Comparison of ENCODE assay signal across 24 mouse cellular contexts in the genomic region with DNA sequence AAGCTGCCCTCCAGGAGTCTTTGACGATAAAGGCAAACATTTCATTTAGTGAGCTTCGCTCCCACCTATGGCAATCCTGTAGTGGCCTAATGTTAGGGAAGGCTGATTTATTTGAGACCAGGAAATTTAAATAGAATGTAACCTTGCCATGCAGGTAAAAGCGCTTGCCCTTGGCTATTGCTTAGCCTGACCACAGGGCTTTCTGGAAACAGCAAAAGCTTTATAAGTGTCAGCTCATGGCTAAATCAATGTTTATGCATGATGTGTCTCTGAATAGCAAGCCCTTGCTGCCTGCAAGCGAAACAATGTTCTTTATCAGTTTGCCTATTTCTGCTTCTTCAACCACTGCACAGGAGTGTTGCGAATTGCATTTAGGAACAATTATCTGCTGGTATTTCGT.
A peak's percentile ranks its signal among the peaks of the same experiment; 100 is the strongest.
DNase-seq lines count a peak whose midpoint lies in the region; ATAC-seq and TF ChIP-seq lines count a peak whose summit lies in the region.
"Had no signal": no experiment of that assay in that cellular context is flagged by ENCODE, and none has a peak within 500 bp of the region (broad histone marks: within the 10 kb centered on the region; RNA-seq: fewer than 3 reads in every experiment).

No protein-coding gene starts in this region.

- H3K27ac ChIP-seq in hindbrain, embryonic 10.5 days: peak overlapping the region; percentile 50; the same call in 1 of the 2 replicates
- no peak overlapping the region for H3K27ac ChIP-seq in hindbrain, embryonic 16.5 days (ENCODE audit: low read depth, low read length)
- H3K27ac ChIP-seq in hindbrain, embryonic 12.5 days: 0 out of 2 replicates have a peak overlapping the region, but pooled peaks have one; percentile 13
- H3K27ac ChIP-seq in midbrain, embryonic 12.5 days (replicated peaks): peak overlapping the region; percentile 30
- H3K27ac ChIP-seq in midbrain, postnatal 0 days (ENCODE audit: low read depth, low read length): no peak overlapping the region
- no peak overlapping the region for H3K27ac ChIP-seq in forebrain, postnatal 0 days (ENCODE audit: low read depth, low read length)
- H3K27ac ChIP-seq: embryonic facial prominence, embryonic 13.5 days; left cerebral cortex, adult 2 months; limb, embryonic 12.5 days; liver, embryonic 15.5 days had no signal

- no peak overlapping the region for H3K4me3 ChIP-seq in hindbrain, embryonic 10.5 days
- no peak overlapping the region for H3K4me3 ChIP-seq in hindbrain, embryonic 16.5 days (ENCODE audit: low read length)
- no peak overlapping the region for H3K4me3 ChIP-seq in hindbrain, embryonic 12.5 days
- H3K4me3 ChIP-seq in midbrain, embryonic 12.5 days: no peak overlapping the region
- no peak overlapping the region for H3K4me3 ChIP-seq in midbrain, postnatal 0 days (ENCODE audit: low read depth, low read length)
- H3K4me3 ChIP-seq in forebrain, postnatal 0 days (ENCODE audit: low read depth, low read length): no peak overlapping the region
- H3K4me3 ChIP-seq: embryonic facial prominence, embryonic 13.5 days; left cerebral cortex, adult 2 months; limb, embryonic 12.5 days; liver, embryonic 15.5 days had no signal

- H3K9ac ChIP-seq in hindbrain, embryonic 16.5 days (ENCODE audit: low read depth, low read length): no peak overlapping the region
- H3K9ac ChIP-seq in hindbrain, embryonic 12.5 days: no peak overlapping the region
- H3K9ac ChIP-seq in midbrain, embryonic 12.5 days (replicated peaks): no peak overlapping the region
- H3K9ac ChIP-seq in midbrain, postnatal 0 days (replicated peaks; ENCODE audit: low read length, poor library complexity, severe bottlenecking): no peak overlapping the region
- H3K9ac ChIP-seq in forebrain, postnatal 0 days: no peak overlapping the region
- H3K9ac ChIP-seq: embryonic facial prominence, embryonic 13.5 days; limb, embryonic 12.5 days; liver, embryonic 15.5 days; lung, embryonic 14.5 days had no signal

- no peaks in the 10 kb centered on the region for H3K9me3 ChIP-seq in hindbrain, embryonic 10.5 days
- H3K9me3 ChIP-seq in hindbrain, embryonic 16.5 days (ENCODE audit: control insufficient read depth, low read length): no peaks in the 10 kb centered on the region
- H3K9me3 ChIP-seq in hindbrain, embryonic 12.5 days (replicated peaks): no peaks in the 10 kb centered on the region
- H3K9me3 ChIP-seq in midbrain, embryonic 12.5 days: no peaks in the 10 kb centered on the region
- no peaks in the 10 kb centered on the region for H3K9me3 ChIP-seq in midbrain, postnatal 0 days (ENCODE audit: low read length)
- no peaks in the 10 kb centered on the region for H3K9me3 ChIP-seq in forebrain, postnatal 0 days (ENCODE audit: low read length)
- H3K9me3 ChIP-seq: embryonic facial prominence, embryonic 13.5 days; limb, embryonic 12.5 days; liver, embryonic 15.5 days had no signal

- 45% methylated on average over 6 of the region's 6 CpGs for WGBS in hindbrain, embryonic 10.5 days
- WGBS in hindbrain, embryonic 16.5 days: 41% methylated on average over 6 of the region's 6 CpGs
- WGBS in hindbrain, embryonic 12.5 days: 32% methylated on average over 6 of the region's 6 CpGs
- 30% methylated on average over 6 of the region's 6 CpGs for WGBS in midbrain, embryonic 12.5 days
- 32% methylated on average over 6 of the region's 6 CpGs for WGBS in midbrain, postnatal 0 days
- 39% methylated on average over 6 of the region's 6 CpGs for WGBS in forebrain, postnatal 0 days

- no peak for ATAC-seq in hindbrain, embryonic 16.5 days
- peak; percentile 45; the same call in 1 of the 2 replicates for ATAC-seq in hindbrain, embryonic 12.5 days (ENCODE audit: low FRiP score)
- peak; percentile 20; the same call in 1 of the 2 replicates for ATAC-seq in midbrain, embryonic 12.5 days (ENCODE audit: low FRiP score, low read depth)
- no peak for ATAC-seq in midbrain, postnatal 0 days (ENCODE audit: low FRiP score)
- no peak for ATAC-seq in forebrain, postnatal 0 days
- ATAC-seq: inflammation-experienced regulatory T-cells, adult 6 months had no signal

- peaks cover 49% of the 10 kb centered on the region for H3K4me1 ChIP-seq in hindbrain, embryonic 10.5 days (replicated peaks)
- H3K4me1 ChIP-seq in hindbrain, embryonic 16.5 days (ENCODE audit: control insufficient read depth, insufficient read depth, low read depth, low read length): peaks cover 6% of the 10 kb centered on the region
- peaks cover 26% of the 10 kb centered on the region for H3K4me1 ChIP-seq in hindbrain, embryonic 12.5 days
- H3K4me1 ChIP-seq in midbrain, embryonic 12.5 days: peaks cover 19% of the 10 kb centered on the region
- no peaks in the 10 kb centered on the region; the same call in 1 of the 2 replicates for H3K4me1 ChIP-seq in midbrain, postnatal 0 days (ENCODE audit: insufficient read depth, low read length)
- no peaks in the 10 kb centered on the region for H3K4me1 ChIP-seq in forebrain, postnatal 0 days (ENCODE audit: insufficient read depth)
- H3K4me1 ChIP-seq: embryonic facial prominence, embryonic 13.5 days; liver, embryonic 15.5 days had no signal

- no peaks in the 10 kb centered on the region for H3K36me3 ChIP-seq in hindbrain, embryonic 10.5 days
- no peaks in the 10 kb centered on the region for H3K36me3 ChIP-seq in hindbrain, embryonic 16.5 days (ENCODE audit: control insufficient read depth, insufficient read depth, low read length)
- no peaks in the 10 kb centered on the region for H3K36me3 ChIP-seq in hindbrain, embryonic 12.5 days
- H3K36me3 ChIP-seq in midbrain, embryonic 12.5 days: no peaks in the 10 kb centered on the region
- no peaks in the 10 kb centered on the region for H3K36me3 ChIP-seq in midbrain, postnatal 0 days (ENCODE audit: insufficient read depth, low read length)
- no peaks in the 10 kb centered on the region for H3K36me3 ChIP-seq in forebrain, postnatal 0 days (ENCODE audit: insufficient read depth)
- H3K36me3 ChIP-seq: embryonic facial prominence, embryonic 13.5 days; G1E; limb, embryonic 12.5 days; liver, embryonic 15.5 days had no signal

- no peak overlapping the region for H3K4me2 ChIP-seq in hindbrain, embryonic 16.5 days (ENCODE audit: low read length)
- no peak overlapping the region for H3K4me2 ChIP-seq in hindbrain, embryonic 12.5 days (replicated peaks)
- H3K4me2 ChIP-seq in midbrain, embryonic 12.5 days (replicated peaks): 0 out of 2 replicates have a peak overlapping the region, but pooled peaks have one; percentile 7
- no peak overlapping the region for H3K4me2 ChIP-seq in midbrain, postnatal 0 days (ENCODE audit: low read depth, low read length, poor library complexity, severe bottlenecking)
- no peak overlapping the region for H3K4me2 ChIP-seq in forebrain, postnatal 0 days (ENCODE audit: low read depth)
- H3K4me2 ChIP-seq: embryonic facial prominence, embryonic 13.5 days; limb, embryonic 12.5 days; liver, embryonic 15.5 days; lung, embryonic 14.5 days had no signal

- DNase-seq in hindbrain, embryonic 10.5 days (ENCODE audit: low spot score): no peak
- peak; percentile 10 for DNase-seq in midbrain, postnatal 0 days (ENCODE audit: low spot score)
- DNase-seq in adrenal gland, postnatal 10 days: no peak
- no peak for DNase-seq in forebrain, postnatal 0 days
- DNase-seq: adrenal gland, postnatal 25 days; cerebellum, adult 18-20 months; cerebellum, postnatal 10 days; gastrocnemius, postnatal 14 days; kidney, adult 11 months; kidney, postnatal 14 days; lung, embryonic 14.5 days; lung, postnatal 14 days; right cerebral cortex, adult 18-20 months; spleen, adult 18-20 months; thymus, postnatal 14 days had no signal

- no peak for TF ChIP-seq CTCF in midbrain, postnatal 0 days (IDR thresholded peaks at IDR 0.05)
- no peak for TF ChIP-seq CTCF in forebrain, postnatal 0 days (IDR thresholded peaks at IDR 0.05; ENCODE audit: low read depth)

- no peaks in the 10 kb centered on the region for H3K27me3 ChIP-seq in hindbrain, embryonic 10.5 days (ENCODE audit: insufficient read depth, poor library complexity, severe bottlenecking)
- no peaks in the 10 kb centered on the region for H3K27me3 ChIP-seq in hindbrain, embryonic 16.5 days (replicated peaks; ENCODE audit: control insufficient read depth, insufficient read depth, low read length)
- H3K27me3 ChIP-seq in hindbrain, embryonic 12.5 days: no peaks in the 10 kb centered on the region
- H3K27me3 ChIP-seq in midbrain, embryonic 12.5 days: peaks cover 10% of the 10 kb centered on the region; the same call in 1 of the 2 replicates
- no peaks in the 10 kb centered on the region for H3K27me3 ChIP-seq in midbrain, postnatal 0 days (ENCODE audit: insufficient read depth, low read length)
- no peaks in the 10 kb centered on the region for H3K27me3 ChIP-seq in forebrain, postnatal 0 days (ENCODE audit: insufficient read depth, low read length)
- H3K27me3 ChIP-seq: embryonic facial prominence, embryonic 13.5 days; limb, embryonic 12.5 days; liver, embryonic 15.5 days had no signal

Comparison
In these comparisons a context has a peak if more than half of its experiments do, and no peak if none do; other contexts are left out.
1. H3K27ac ChIP-seq: peak in hindbrain, embryonic 10.5 days (single experiment), hindbrain, embryonic 12.5 days (single experiment) and midbrain, embryonic 12.5 days (single experiment); none in hindbrain, embryonic 16.5 days (single experiment), midbrain, postnatal 0 days (single experiment) and forebrain, postnatal 0 days (single experiment).
2. ATAC-seq: peak in hindbrain, embryonic 12.5 days (single experiment) and midbrain, embryonic 12.5 days (single experiment); none in hindbrain, embryonic 16.5 days (single experiment), midbrain, postnatal 0 days (single experiment) and forebrain, postnatal 0 days (single experiment).